Mouse (Mus musculus): ENCODE measurements around the gene Mpig6b. TPM values are rescaled to one million over a fixed set of nuclear protein-coding genes. Genes with fewer than 3 reads are reported as not detected.

Mpig6b gene
- total RNA-seq, 2 experiments from 2014 or later = not detected

DNA sequence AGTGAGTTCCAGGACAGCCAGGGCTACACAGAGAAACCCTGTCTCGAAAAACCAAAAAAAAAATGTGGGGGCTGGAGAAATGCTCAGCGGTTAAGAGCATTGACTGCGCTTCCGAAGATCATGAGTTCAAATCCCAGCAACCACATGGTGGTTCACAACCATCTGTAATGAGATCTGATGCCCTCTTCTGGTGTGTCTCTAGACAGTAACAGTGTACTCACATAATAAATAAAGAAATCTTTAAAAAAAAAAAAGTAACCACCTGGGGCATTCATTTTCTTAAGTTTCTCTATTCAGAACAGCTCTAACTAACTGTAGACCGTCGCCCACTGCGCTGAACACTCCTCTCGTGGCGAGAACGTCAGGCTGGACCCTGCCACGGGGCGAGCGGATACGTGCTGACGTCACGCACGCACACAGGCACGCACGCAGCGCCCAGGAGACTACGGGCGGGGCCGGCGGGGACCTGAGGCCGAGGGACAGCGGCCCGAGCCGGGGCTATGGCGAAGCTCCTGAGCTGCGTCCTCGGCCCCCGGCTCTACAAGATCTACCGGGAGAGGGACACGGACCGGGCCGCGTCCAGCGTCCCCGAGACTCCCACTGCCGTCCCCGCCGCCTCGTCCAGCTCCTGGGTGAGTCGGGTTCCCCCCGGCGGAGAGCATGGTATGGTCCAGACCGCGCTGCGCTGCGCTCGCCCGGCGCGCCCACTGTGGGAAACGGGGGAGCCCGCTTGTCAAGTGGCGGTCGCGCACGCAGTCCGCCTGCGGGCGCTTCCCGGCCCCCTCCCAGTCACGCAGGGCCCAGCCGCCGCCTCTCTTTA is 23.1 kb upstream of the Mpig6b start, which contains the start of gene Abhd16a:
Gene Abhd16a, plus strand, starts transcription at position 439 of the 820 bp plus-strand sequence.
- intact Hi-C loops (cut with DNase I) = no loop called here
- peak; percentile 94 to 95 for DNase-seq (ENCODE audit: low spot score in 2 of 2)

DNA sequence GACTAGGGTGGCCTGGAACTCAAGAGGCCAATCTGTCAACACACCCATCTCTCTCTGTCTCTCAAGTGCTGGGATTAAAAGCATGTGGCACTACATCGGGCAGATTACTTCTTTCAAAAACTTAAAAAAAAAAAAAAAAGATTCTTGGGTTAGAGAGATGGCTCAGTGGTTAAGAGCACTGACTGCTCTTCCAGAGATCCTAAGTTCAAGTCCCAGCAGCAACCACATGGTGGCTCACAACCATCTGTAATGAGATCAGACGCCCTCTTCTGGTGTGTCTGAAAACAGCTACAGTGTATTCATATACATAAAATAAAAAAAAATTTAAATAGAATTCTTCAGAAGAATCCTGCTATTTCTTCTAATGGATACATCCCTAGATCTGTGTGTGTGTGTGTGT is 22.2 kb upstream of the Mpig6b start:
- intact Hi-C loops (cut with DNase I) = no loop called here
- DNase-seq (ENCODE audit: low spot score in 2 of 2) = peak in 1 of 2 experiments; percentile 66

- no peak for DNase-seq (ENCODE audit: low spot score in 2 of 2)
- intact Hi-C loops (cut with DNase I) = no loop called here
Observed at GRCm38 (mm10) chr17:35085208-35085865, 19.4 kb upstream of the Mpig6b start, which contains the start of gene Ly6g6f. Ly6g6f (minus strand) TSS chr17:35085610.

DNA sequence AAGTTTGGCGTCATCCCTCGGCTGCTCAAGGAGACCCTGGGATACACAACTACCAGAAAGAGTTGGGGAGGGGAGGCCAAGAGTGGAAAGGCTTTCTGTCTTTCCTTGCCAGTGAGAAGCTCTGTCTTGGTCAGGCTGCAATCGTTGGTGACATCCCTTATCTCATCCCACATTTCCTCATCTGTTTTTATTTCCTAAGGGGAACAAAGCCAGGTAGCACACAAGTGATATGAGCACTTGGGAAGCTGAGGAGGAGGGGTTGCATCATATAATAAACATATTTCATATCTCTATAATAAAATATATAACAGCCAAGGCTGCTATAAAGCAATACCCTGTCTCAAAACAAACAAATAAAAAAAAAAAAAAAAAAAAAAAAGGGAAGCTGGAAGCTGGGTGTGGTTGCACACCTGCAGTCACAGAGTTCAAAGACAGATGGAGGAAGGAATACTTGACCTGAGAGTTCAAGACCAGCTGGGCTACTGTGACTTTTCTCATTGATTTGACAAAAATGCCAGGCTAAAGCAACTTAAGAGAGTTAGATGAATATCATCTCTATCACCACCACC is 18.0 kb upstream of the Mpig6b start:
- intact Hi-C loops (cut with DNase I) = no loop called here
- DNase-seq (ENCODE audit: low spot score in 2 of 2) = no peak

DNA sequence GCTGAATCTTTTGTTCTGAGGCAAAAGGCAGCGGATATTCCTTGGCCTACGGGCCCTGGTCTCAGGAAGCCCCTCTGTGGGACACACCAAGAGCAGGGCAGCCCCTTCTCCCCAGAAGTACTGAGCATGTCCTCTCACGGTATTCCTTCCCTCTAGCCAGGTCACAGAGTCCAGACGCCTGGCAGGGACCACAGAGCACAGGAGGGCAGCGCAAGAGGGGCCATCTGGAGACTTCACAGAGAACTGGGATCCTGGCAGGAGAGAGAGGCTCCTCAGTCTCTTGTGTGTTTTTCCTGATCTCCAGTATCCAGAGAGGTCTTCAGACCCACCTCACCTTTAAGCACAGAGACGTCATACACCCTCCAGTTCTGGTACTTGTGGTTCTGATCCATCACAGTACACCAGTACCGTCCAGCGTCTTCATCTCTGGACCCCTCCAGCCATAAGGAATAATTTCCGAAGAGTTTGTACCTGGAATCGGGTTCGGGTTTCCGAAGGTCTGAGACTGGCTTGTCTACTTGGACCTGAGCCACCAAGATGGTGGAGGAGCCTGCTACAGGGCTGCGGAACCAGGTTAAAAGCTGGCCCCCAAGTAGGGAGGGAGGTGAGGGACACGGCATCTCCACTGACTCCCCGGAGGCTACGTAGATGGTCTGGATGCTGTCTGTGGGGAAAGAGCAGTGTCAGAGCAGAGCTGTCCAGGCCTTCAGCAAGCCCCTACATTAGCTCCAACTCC is 17.0 kb upstream of the Mpig6b start:
- intact Hi-C loops (cut with DNase I) = no loop called here
- DNase-seq (ENCODE audit: low spot score in 2 of 2) = no peak

DNA sequence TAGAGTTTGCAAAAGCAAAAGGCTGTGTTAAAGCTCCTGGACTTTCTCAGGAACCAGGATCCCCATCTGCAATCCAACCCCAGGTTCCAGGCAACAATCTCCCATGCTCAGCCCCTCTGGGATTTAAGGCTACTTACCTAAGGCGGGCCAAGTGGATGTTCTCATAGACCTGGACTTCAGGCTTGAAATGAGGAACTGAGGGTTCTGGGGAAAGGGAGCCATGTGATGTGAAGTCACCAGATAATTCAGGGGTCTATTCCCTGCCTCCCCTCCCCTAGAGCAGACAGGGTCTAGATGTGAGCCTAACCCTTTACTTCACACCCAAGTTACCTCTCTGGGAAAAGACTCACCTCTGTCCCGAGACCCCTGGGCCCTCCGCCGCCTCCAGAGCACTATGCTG is 14.7 kb upstream of the Mpig6b start:
- intact Hi-C loops (cut with DNase I) = no loop called here
- no peak for DNase-seq (ENCODE audit: low spot score in 2 of 2)

DNA sequence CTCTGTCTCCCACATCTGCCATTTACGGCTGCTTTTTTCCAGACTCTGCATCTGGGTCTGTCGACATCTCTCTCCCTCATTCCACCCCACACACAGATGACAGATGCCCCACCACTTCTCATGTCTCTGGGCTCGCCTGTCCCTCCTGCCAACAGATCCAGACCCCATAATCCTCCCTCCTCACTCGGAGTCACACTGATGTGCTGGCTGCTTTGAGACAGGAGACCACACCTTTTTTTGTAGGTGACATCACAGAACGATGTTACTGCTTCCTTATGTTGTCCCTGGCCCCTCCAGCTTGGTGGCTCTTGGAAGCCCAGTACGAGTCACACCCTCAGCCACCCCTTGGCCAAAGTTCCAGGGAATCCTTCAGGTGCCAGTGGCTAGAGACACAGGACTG is 14.3 kb upstream of the Mpig6b start:
- DNase-seq (ENCODE audit: low spot score in 2 of 2) = no peak
- intact Hi-C loops (cut with DNase I) = no loop called here

DNA sequence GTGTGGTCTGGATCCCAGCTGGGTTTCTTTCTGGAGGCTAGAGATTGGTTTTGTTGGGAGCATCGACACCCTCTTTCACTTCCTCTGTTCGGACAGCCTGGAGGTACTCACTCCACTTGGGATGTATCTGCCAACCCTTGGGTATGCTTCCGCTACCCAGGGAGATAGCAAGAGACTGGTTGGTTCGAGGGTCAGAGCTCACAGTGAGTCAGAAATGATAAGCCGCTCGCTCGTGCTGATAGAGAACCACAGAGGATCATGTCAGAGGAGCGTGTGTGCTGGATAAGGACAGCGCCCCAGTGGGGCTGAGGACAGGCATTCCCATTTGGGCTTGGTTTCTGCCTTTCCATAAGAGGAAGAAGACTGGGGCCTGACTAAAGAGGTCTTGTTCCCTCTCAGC is 13.8 kb upstream of the Mpig6b start:
- intact Hi-C loops (cut with DNase I) = no loop called here
- no peak for DNase-seq (ENCODE audit: low spot score in 2 of 2)

- DNase-seq (ENCODE audit: low spot score in 2 of 2) = no peak
- intact Hi-C loops (cut with DNase I) = no loop called here
Observed at GRCm38 (mm10) chr17:35077786-35078233, 11.8 kb upstream of the Mpig6b start, which contains the start of gene Ly6g6d. Ly6g6d (minus strand) TSS chr17:35078065.

- intact Hi-C loops (cut with DNase I) = no loop called here
- no peak for DNase-seq (ENCODE audit: low spot score in 2 of 2)
Observed at GRCm38 (mm10) chr17:35077285-35077684, 11.3 kb upstream of the Mpig6b start.

- intact Hi-C loops (cut with DNase I) = no loop called here
- no peak for DNase-seq (ENCODE audit: low spot score in 2 of 2)
Observed at GRCm38 (mm10) chr17:35076507-35077176, 10.7 kb upstream of the Mpig6b start, which contains the start of gene Ly6g6e. Ly6g6e (plus strand) TSS chr17:35076902.

GRCm38 (mm10) chr17:35074097-35074496 is 8.1 kb upstream of the Mpig6b start:
- intact Hi-C loops (cut with DNase I) = no loop called here
- no peak for DNase-seq (ENCODE audit: low spot score in 2 of 2)

DNA sequence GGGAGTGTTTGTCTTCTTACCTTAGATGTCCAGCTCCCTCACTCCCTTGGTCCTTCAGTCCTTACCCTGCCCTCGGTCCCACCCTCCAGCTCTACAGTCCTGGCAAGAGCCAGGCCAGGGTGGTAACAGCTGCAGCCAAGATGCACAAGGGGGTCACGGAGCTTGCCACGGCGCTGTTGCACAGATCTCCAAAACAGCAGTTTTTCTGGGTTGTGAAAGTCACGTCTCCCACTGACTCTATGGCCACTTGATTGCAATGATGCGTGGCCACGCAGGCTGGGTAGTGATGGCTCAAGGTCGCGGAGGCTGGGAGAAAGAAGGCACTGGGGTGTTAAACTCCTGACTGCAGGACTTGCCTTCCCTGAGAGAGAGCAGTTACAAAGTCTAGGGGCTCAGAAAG is 5.5 kb upstream of the Mpig6b start:
- intact Hi-C loops (cut with DNase I) = no loop called here
- no peak for DNase-seq (ENCODE audit: low spot score in 2 of 2)

- no peak for DNase-seq (ENCODE audit: low spot score in 2 of 2)
- intact Hi-C loops (cut with DNase I) = no loop called here
Observed at GRCm38 (mm10) chr17:35070556-35071229, 4.7 kb upstream of the Mpig6b start.

GRCm38 (mm10) chr17:35068213-35068914 is 2.4 kb upstream of the Mpig6b start:
- no peak for DNase-seq (ENCODE audit: low spot score in 2 of 2)
- intact Hi-C loops (cut with DNase I) = no loop called here

- intact Hi-C loops (cut with DNase I) = no loop called here
- no peak for DNase-seq (ENCODE audit: low spot score in 2 of 2)
Observed at GRCm38 (mm10) chr17:35064951-35065947, 735 bp downstream of the Mpig6b start, which contains the start of gene Ly6g6c. Ly6g6c (plus strand) TSS chr17:35065388.

- intact Hi-C loops (cut with DNase I) = no loop called here
- DNase-seq (ENCODE audit: low spot score in 2 of 2) = no peak
Observed at GRCm38 (mm10) chr17:35064378-35064877, 1.6 kb downstream of the Mpig6b start.

All from left cerebral cortex, postnatal 14 days (tissue).